Mouse (Mus musculus): ENCODE results near the gene Prcd. TPM values are rescaled to one million over a fixed set of nuclear protein-coding genes. Genes with fewer than 3 reads are reported as not detected.
"Not testable (repeated sequence)": the region's sequence is repeated elsewhere in the genome, so short reads cannot be mapped to it uniquely, and the experiment has no call there.

Gene Prcd
- polyA plus RNA-seq (2012; ENCODE audit: insufficient read depth, insufficient read length, missing spikeins), result 1.5 TPM in 1 of 2 replicates, not detected in the other

GRCm38 (mm10) chr11:116653234-116653633, at the start of gene Prcd:
Gene Prcd (plus strand): TSS chr11:116653534.
- Histone ChIP-seq H3K4me3 (ENCODE audit: insufficient read depth, low read depth, low read length) (peak within 1 kb of the TSS; percentile 66), H3K27ac (replicated peaks; ENCODE audit: low read depth, low read length) (peak within 1 kb of the TSS; percentile 49), H3K4me1 (ENCODE audit: control insufficient read depth, insufficient read depth, insufficient read length, low read length) (no peaks in the 10 kb centered on the region; the same call in 1 of the 2 replicates)

GRCm38 (mm10) chr11:116604097-116604496, 49.2 kb upstream of the Prcd start:
- Histone ChIP-seq H3K27ac (replicated peaks; ENCODE audit: low read depth, low read length) (no peak overlapping the region), H3K4me1 (ENCODE audit: control insufficient read depth, insufficient read depth, insufficient read length, low read length) (no peaks in the 10 kb centered on the region), H3K4me3 (ENCODE audit: insufficient read depth, low read depth, low read length) (no peak overlapping the region)

- Histone ChIP-seq H3K4me1 (ENCODE audit: control insufficient read depth, insufficient read depth, insufficient read length, low read length) (no peaks in the 10 kb centered on the region; the same call in 1 of the 2 replicates), H3K27ac (replicated peaks; ENCODE audit: low read depth, low read length) (no peak overlapping the region)
Measured at GRCm38 (mm10) chr11:116607717-116608116, 45.6 kb upstream of the Prcd start.

GRCm38 (mm10) chr11:116609965-116610630, 43.2 kb upstream of the Prcd start:
- H3K4me1 ChIP-seq (ENCODE audit: control insufficient read depth, insufficient read depth, insufficient read length, low read length), result peaks cover 3% of the 10 kb centered on the region; the same call in 1 of the 2 replicates
- H3K4me3 ChIP-seq (ENCODE audit: insufficient read depth, low read depth, low read length), result no peak overlapping the region
- H3K27ac ChIP-seq (replicated peaks; ENCODE audit: low read depth, low read length), result no peak overlapping the region

More at GRCm38 (mm10) chr11:116607717-116608116, 45.6 kb upstream of the Prcd start:
- no peak overlapping the region for H3K4me3 ChIP-seq (ENCODE audit: insufficient read depth, low read depth, low read length)

GRCm38 (mm10) chr11:116611168-116611567, 42.2 kb upstream of the Prcd start:
- not testable (repeated sequence) for H3K4me1 ChIP-seq (ENCODE audit: control insufficient read depth, insufficient read depth, insufficient read length, low read length); H3K27ac ChIP-seq (replicated peaks; ENCODE audit: low read depth, low read length); H3K4me3 ChIP-seq (ENCODE audit: insufficient read depth, low read depth, low read length)

- Histone ChIP-seq H3K27ac (replicated peaks; ENCODE audit: low read depth, low read length) (no peak overlapping the region), H3K4me3 (ENCODE audit: insufficient read depth, low read depth, low read length) (no peak overlapping the region)
Measured at GRCm38 (mm10) chr11:116611883-116612282, 41.5 kb upstream of the Prcd start.

GRCm38 (mm10) chr11:116612554-116612953, 40.8 kb upstream of the Prcd start:
- no peak overlapping the region for H3K27ac ChIP-seq (replicated peaks; ENCODE audit: low read depth, low read length)
- H3K4me3 ChIP-seq (ENCODE audit: insufficient read depth, low read depth, low read length), result no peak overlapping the region
- H3K4me1 ChIP-seq (ENCODE audit: control insufficient read depth, insufficient read depth, insufficient read length, low read length), result peaks cover 20% of the 10 kb centered on the region

More at GRCm38 (mm10) chr11:116611883-116612282, 41.5 kb upstream of the Prcd start:
- H3K4me1 ChIP-seq (ENCODE audit: control insufficient read depth, insufficient read depth, insufficient read length, low read length), result peaks cover 14% of the 10 kb centered on the region

GRCm38 (mm10) chr11:116613234-116613633, 40.1 kb upstream of the Prcd start:
- Histone ChIP-seq H3K4me3 (ENCODE audit: insufficient read depth, low read depth, low read length) (no peak overlapping the region), H3K4me1 (ENCODE audit: control insufficient read depth, insufficient read depth, insufficient read length, low read length) (peaks cover 27% of the 10 kb centered on the region), H3K27ac (replicated peaks; ENCODE audit: low read depth, low read length) (no peak overlapping the region)

GRCm38 (mm10) chr11:116615735-116616437, 37.4 kb upstream of the Prcd start:
- Histone ChIP-seq H3K4me3 (ENCODE audit: insufficient read depth, low read depth, low read length) (peak overlapping the region; percentile 34; the same call in 1 of the 2 replicates), H3K4me1 (ENCODE audit: control insufficient read depth, insufficient read depth, insufficient read length, low read length) (peaks cover 50% of the 10 kb centered on the region), H3K27ac (replicated peaks; ENCODE audit: low read depth, low read length) (peak overlapping the region; percentile 88)

GRCm38 (mm10) chr11:116616438-116617118, 36.8 kb upstream of the Prcd start:
- peaks cover 54% of the 10 kb centered on the region for H3K4me1 ChIP-seq (ENCODE audit: control insufficient read depth, insufficient read depth, insufficient read length, low read length)
- peak overlapping the region; percentile 81 for H3K27ac ChIP-seq (replicated peaks; ENCODE audit: low read depth, low read length)
- peak overlapping the region; percentile 17; the same call in 1 of the 2 replicates for H3K4me3 ChIP-seq (ENCODE audit: insufficient read depth, low read depth, low read length)

- Histone ChIP-seq H3K4me3 (ENCODE audit: insufficient read depth, low read depth, low read length) (no peak overlapping the region), H3K4me1 (ENCODE audit: control insufficient read depth, insufficient read depth, insufficient read length, low read length) (peaks cover 65% of the 10 kb centered on the region), H3K27ac (replicated peaks; ENCODE audit: low read depth, low read length) (no peak overlapping the region)
Measured at GRCm38 (mm10) chr11:116617641-116618040, 35.7 kb upstream of the Prcd start.

- Histone ChIP-seq H3K4me3 (ENCODE audit: insufficient read depth, low read depth, low read length) (no peak overlapping the region), H3K27ac (replicated peaks; ENCODE audit: low read depth, low read length) (no peak overlapping the region), H3K4me1 (ENCODE audit: control insufficient read depth, insufficient read depth, insufficient read length, low read length) (peaks cover 68% of the 10 kb centered on the region)
Measured at GRCm38 (mm10) chr11:116618666-116619065, 34.7 kb upstream of the Prcd start.

- H3K4me1 ChIP-seq (ENCODE audit: control insufficient read depth, insufficient read depth, insufficient read length, low read length), result peaks cover 68% of the 10 kb centered on the region
- H3K4me3 ChIP-seq (ENCODE audit: insufficient read depth, low read depth, low read length), result no peak overlapping the region
- 0 out of 2 replicates have a peak overlapping the region, but pooled peaks have one; percentile 3 for H3K27ac ChIP-seq (replicated peaks; ENCODE audit: low read depth, low read length)
Measured at GRCm38 (mm10) chr11:116619156-116619555, 34.2 kb upstream of the Prcd start.

- Histone ChIP-seq H3K4me1 (ENCODE audit: control insufficient read depth, insufficient read depth, insufficient read length, low read length) (peaks cover 68% of the 10 kb centered on the region), H3K27ac (replicated peaks; ENCODE audit: low read depth, low read length) (0 out of 2 replicates have a peak overlapping the region, but pooled peaks have one; percentile 3), H3K4me3 (ENCODE audit: insufficient read depth, low read depth, low read length) (no peak overlapping the region)
Measured at GRCm38 (mm10) chr11:116619561-116619960, 33.8 kb upstream of the Prcd start.

GRCm38 (mm10) chr11:116620073-116620472, 33.3 kb upstream of the Prcd start:
- peaks cover 68% of the 10 kb centered on the region for H3K4me1 ChIP-seq (ENCODE audit: control insufficient read depth, insufficient read depth, insufficient read length, low read length)
- H3K4me3 ChIP-seq (ENCODE audit: insufficient read depth, low read depth, low read length), result no peak overlapping the region
- H3K27ac ChIP-seq (replicated peaks; ENCODE audit: low read depth, low read length), result no peak overlapping the region

Measured in brown adipose tissue, adult 24 weeks (tissue).